Mouse (Mus musculus) myocyte (in vitro differentiated cells): ENCODE results near the gene Ube2g1.

Source experiments
- MYOG ChIP-seq, 3 experiments: IDR thresholded peaks; one replicate each; pipeline ENCODE4 v1.6.1; 2011; ENCODE audit warnings: control low read depth in 2 of 3, low read depth in 2 of 3, mild to moderate bottlenecking in 2 of 3; ENCODE audit not compliant: insufficient read length in 2 of 3, control insufficient read depth in 1 of 3, insufficient read depth in 1 of 3
- POLR2A ChIP-seq: IDR thresholded peaks from one replicate; pipeline ENCODE4 v1.6.1; 2011; ENCODE audit warnings: low read depth, mild to moderate bottlenecking, control low read depth, moderate library complexity; ENCODE audit not compliant: insufficient read length
- USF1 ChIP-seq: IDR thresholded peaks from one replicate; pipeline ENCODE4 v1.6.1; 2011; ENCODE audit warnings: low read depth, mild to moderate bottlenecking, control low read depth, moderate library complexity

- TF ChIP-seq MYOG (IDR thresholded peaks at IDR 0.05; ENCODE audit: control insufficient read depth in 1 of 3, insufficient read depth in 1 of 3, insufficient read length in 2 of 3, low read depth in 2 of 3) = no peak
- TF ChIP-seq POLR2A = no peak
- no peak for TF ChIP-seq USF1
These were observed 89.4 kb downstream of the Ube2g1 start for GRCm38 (mm10) chr11:72696368-72696971.
